Mouse (Mus musculus): Measurements from ENCODE around the gene Sap30bp.

- TF ChIP-seq JUND (conservative IDR thresholded peaks at IDR 0.05; ENCODE audit: low read depth, low read length) (0 out of 2 replicates have a peak, but pooled peaks have one; percentile 28), MEF2A (IDR thresholded peaks at IDR 0.05; ENCODE audit: borderline replicate concordance, low read depth, low read length) (no peak), CTCF (conservative IDR thresholded peaks at IDR 0.05 in 1 of 2, IDR thresholded peaks at IDR 0.05 in 1 of 2; ENCODE audit: low read depth in 2 of 2, low read length in 2 of 2) (no peak), POLR2A (IDR thresholded peaks at IDR 0.05; ENCODE audit: low read depth, low read length) (no peak), RCOR1 (conservative IDR thresholded peaks at IDR 0.05; ENCODE audit: low read depth, low read length) (no peak), MAX (IDR thresholded peaks at IDR 0.05; ENCODE audit: low read length) (no peak), ZKSCAN1 (IDR thresholded peaks at IDR 0.05; ENCODE audit: borderline replicate concordance, low read depth, low read length) (no peak), KAT2A (IDR thresholded peaks at IDR 0.05; ENCODE audit: insufficient replicate concordance, low read length) (no peak), EP300 (IDR thresholded peaks at IDR 0.05; ENCODE audit: low read length) (no peak; the same call in 1 of the 2 replicates), POLR2AphosphoS2 (IDR thresholded peaks at IDR 0.05; ENCODE audit: low read depth, low read length) (no peak)
Observed at GRCm38 (mm10) chr11:115968731-115969405, 35.8 kb downstream of the Sap30bp start.
